Mouse (Mus musculus): ENCODE measurements around the gene Leng8. TPM values are rescaled to one million over a fixed set of nuclear protein-coding genes. Genes with fewer than 3 reads are reported as not detected.
"Not testable (repeated sequence)": the region's sequence is repeated elsewhere in the genome, so short reads cannot be mapped to it uniquely, and the experiment has no call there.

Leng8 gene
- polyA plus RNA-seq, 1 experiment from 2014 or later: 78.8 TPM

DNA sequence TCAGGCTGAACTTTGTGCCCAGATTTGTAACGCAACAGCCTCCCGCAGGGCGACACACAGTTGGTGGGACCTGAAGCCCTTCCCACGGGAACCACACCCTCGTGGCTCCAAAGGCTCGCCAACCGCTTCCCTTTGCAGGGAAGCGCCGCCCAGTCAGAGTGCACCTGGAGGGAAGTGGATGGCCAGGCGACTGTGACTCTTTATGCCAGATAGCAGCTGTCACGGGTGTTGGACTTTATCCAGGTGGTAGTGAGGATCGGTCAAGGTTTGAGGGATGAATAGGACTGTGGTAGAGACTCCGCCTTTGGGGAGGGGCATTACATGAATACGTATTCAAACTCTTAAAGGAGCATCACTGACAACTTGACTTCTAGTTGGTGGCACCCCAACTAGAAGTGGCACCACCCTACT lies 14.0 kb downstream of the Leng8 start:
- H3K9me3 ChIP-seq: no peaks in the 10 kb centered on the region
- H3K27ac ChIP-seq (replicated peaks): no peak overlapping the region
- H3K27me3 ChIP-seq: peaks cover 19% of the 10 kb centered on the region; the same call in 1 of the 2 replicates
- H3K9ac ChIP-seq (replicated peaks): peak overlapping the region; percentile 38
- WGBS: 4% methylated on average over 14 of the region's 14 CpGs
- H3K4me1 ChIP-seq: peaks cover 28% of the 10 kb centered on the region
- peak; percentile 6 for ATAC-seq (replicated peaks)
- H3K4me3 ChIP-seq: peak overlapping the region; percentile 76
- peak overlapping the region; percentile 96 for H3K4me2 ChIP-seq (replicated peaks)
- peaks cover 22% of the 10 kb centered on the region for H3K36me3 ChIP-seq

DNA sequence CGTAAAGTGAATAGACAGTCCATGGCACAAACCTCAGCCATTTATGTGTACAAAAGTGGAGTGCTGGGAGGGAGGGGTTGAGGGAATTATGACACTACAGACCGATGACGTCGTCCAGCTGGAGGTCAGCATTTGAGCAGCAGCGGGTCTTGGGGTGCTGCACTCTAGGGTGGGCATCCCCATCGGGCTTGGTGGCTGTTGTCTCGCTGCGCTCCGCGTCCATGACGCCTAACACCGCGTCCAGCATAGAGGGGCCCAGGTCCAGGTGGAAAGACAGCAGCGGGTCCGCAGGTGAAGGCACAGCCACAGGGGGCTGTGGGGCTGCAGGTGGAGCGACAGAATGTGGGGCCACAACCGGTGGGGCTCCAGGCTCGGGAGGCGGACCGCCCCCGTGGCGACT lies 14.4 kb downstream of the Leng8 start:
- peaks cover 28% of the 10 kb centered on the region for H3K4me1 ChIP-seq
- H3K27ac ChIP-seq (replicated peaks): no peak overlapping the region
- H3K9ac ChIP-seq (replicated peaks): no peak overlapping the region; the same call in 1 of the 2 replicates
- peaks cover 19% of the 10 kb centered on the region; the same call in 1 of the 2 replicates for H3K27me3 ChIP-seq
- H3K36me3 ChIP-seq: peaks cover 18% of the 10 kb centered on the region
- no peaks in the 10 kb centered on the region for H3K9me3 ChIP-seq
- H3K4me2 ChIP-seq (replicated peaks): peak overlapping the region; percentile 96
- peak overlapping the region; percentile 76 for H3K4me3 ChIP-seq
- ATAC-seq (replicated peaks): 0 out of 2 replicates have a peak, but pooled peaks have one; percentile 5
- 13% methylated on average over 22 of the region's 22 CpGs for WGBS

DNA sequence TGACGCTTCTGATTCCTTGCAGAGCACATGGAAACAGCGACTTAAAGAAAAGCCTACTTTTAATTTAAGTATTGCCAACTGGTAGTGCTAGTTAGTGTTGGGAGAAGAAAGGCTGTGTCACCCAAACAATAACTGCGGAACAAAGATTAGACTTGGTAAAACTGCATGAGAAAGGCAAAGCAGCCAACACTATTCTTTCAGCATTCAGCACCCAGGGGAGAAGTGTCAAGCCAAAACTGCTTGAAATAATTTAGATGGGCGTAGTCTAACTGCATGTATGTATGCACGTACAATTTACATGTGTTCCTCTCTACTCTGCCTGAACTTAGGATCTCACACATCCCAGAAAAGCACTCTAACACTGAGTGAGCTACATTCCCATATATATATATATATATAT lies 17.5 kb downstream of the Leng8 start:
- no peak for ATAC-seq (replicated peaks)

DNA sequence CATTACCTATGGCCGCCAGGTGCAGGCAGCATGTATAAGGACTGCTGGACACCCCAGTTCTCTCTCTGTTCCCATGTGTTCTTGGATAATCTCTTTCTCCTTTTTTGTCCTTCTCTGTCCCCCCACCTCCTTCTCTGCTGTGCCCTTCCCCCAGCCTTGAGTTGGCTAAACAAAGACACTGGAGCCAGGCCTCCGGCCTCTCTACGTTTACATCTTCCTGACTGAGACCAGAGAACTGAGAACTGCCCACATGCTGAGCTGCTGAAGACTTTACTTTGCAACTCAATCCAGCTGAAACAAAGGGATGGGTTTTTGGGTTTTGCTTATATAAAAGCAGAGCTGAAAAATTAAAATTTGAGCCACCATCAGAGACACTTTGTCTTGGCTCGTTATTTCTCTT lies 18.1 kb downstream of the Leng8 start:
- no peak for ATAC-seq (replicated peaks)
- H3K9ac ChIP-seq (replicated peaks): no peak overlapping the region

More for the DNA sequence above, 17.5 kb downstream of the Leng8 start:
- 76% methylated on average over 5 of the region's 5 CpGs for whole genome bisulfite sequencing
- Histone ChIP-seq H3K4me3 (no peak overlapping the region), H3K9ac (replicated peaks) (no peak overlapping the region), H3K4me2 (replicated peaks) (no peak overlapping the region), H3K36me3 (no peaks in the 10 kb centered on the region), H3K27ac (replicated peaks) (no peak overlapping the region), H3K9me3 (no peaks in the 10 kb centered on the region), H3K27me3 (peaks cover 19% of the 10 kb centered on the region; the same call in 1 of the 2 replicates), H3K4me1 (peaks cover 19% of the 10 kb centered on the region)

DNA sequence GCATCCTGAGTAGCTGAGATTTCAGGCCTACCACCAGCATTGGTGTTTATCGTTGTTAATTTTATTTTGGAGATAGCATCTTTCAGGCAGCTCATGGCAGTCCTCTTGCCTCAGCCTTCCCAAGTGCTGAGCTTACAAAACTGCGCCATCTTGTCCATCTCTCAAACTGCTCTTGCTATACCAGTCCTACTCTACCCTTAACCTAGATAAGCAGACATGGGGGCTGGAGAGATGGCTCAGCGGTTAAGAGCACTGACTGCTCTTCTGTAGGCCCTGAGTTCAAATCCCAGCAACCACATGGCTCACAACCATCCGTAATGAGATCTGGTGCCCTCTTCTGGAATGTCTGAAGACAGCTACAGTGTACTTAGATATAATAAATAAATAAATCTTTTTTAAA lies 24.8 kb downstream of the Leng8 start:
- H3K4me3 ChIP-seq; H3K36me3 ChIP-seq; H3K27me3 ChIP-seq; H3K4me2 ChIP-seq (replicated peaks); H3K9me3 ChIP-seq; ATAC-seq (replicated peaks); H3K9ac ChIP-seq (replicated peaks); H3K27ac ChIP-seq (replicated peaks); H3K4me1 ChIP-seq: not testable (repeated sequence)
- WGBS: 95% methylated on average over 4 of the region's 4 CpGs

More for the DNA sequence above, 18.1 kb downstream of the Leng8 start:
- Histone ChIP-seq H3K36me3 (no peaks in the 10 kb centered on the region), H3K4me2 (replicated peaks) (no peak overlapping the region), H3K27me3 (peaks cover 19% of the 10 kb centered on the region; the same call in 1 of the 2 replicates), H3K27ac (replicated peaks) (no peak overlapping the region), H3K4me3 (no peak overlapping the region), H3K9me3 (no peaks in the 10 kb centered on the region), H3K4me1 (peaks cover 16% of the 10 kb centered on the region)
- 38% methylated on average over 4 of the region's 4 CpGs for WGBS

DNA sequence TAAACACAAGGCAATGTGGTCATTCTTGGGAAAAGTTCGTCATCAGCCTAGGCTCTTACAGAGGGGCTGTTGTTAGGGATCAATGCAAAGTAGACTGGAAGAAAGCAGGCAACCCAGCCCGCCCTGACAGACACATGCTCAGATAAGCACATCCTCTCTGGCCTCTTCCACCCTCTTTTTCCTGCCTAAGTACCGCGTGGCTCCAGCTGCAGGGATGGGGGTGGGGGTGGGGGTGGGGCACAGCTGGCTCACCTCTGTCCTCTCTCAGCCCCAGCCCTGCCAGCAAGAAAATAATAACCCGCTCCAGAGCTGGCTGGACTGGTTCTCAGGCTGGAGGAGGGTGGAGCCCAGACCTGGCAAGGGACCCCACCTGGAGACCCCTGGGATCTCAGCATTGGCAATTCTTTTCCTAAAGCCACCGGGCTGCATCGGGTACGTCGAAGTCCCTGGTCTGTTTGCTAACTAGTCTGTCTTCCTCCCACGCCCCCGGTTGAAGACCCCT lies 26.8 kb downstream of the Leng8 start:
- ATAC-seq (replicated peaks): no peak; the same call in 1 of the 2 replicates
- no peak overlapping the region for H3K9ac ChIP-seq (replicated peaks)
- H3K4me3 ChIP-seq: peak overlapping the region; percentile 23

DNA sequence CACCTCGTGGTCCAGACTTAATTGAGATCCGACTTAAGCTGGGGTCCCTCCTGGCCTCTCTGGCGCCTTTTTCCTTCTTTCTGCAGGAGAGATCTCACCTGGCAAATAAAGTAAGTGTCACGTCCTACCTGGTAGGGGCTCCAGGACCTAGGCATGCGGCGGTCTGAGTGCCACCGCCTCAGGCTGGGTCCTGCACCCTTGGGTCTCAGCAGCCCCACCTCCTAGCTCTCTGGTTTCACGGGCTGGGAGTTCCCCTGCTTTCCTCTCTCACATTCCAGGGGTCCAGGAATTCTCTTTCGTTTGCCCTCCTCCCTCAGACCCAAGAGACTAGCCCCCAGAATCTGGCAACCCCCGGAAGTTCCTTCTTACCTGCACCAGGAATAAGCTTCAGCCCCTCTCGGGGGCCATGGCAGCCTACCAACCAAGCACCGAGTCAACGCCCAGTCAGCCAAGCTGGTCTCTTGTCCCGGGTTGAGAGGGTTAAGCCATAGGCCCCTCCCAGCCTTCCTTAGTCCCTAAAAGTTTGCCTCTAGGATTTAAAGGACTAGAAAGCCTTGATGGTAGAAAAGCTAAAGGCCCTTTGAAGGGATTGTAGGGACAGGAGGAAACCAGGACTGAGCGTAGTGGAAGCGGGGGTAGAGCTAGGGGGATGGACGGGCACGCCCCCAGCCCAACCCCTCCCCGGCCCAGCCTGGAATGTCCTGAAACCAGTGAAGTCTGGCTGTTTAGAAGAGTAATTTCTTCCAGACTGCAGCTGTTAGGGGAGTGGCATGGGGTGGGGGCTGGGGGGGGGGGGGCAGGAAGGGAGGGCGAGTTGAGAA lies 27.5 kb downstream of the Leng8 start, which contains the start of gene Cdc42ep5:
TSS of gene Cdc42ep5 (minus strand) at position 771 of the 821 bp plus-strand sequence.
- Histone ChIP-seq H3K27ac (replicated peaks) (no peak within 1 kb of the TSS), H3K4me2 (replicated peaks) (peak within 1 kb of the TSS; percentile 36), H3K4me3 (peak within 1 kb of the TSS; percentile 23), H3K9ac (replicated peaks) (0 out of 2 replicates have a peak within 1 kb of the TSS, but pooled peaks have one; percentile 22), H3K27me3 (no peaks in the 10 kb centered on the region), H3K36me3 (no peaks in the 10 kb centered on the region), H3K9me3 (no peaks in the 10 kb centered on the region), H3K4me1 (peaks cover 9% of the 10 kb centered on the region)
- under 1% methylated on average over 19 of the region's 20 CpGs for WGBS
- peak; percentile 73 for ATAC-seq (replicated peaks)

More for the DNA sequence above, 26.8 kb downstream of the Leng8 start:
- Histone ChIP-seq H3K27ac (replicated peaks) (no peak overlapping the region), H3K9me3 (no peaks in the 10 kb centered on the region), H3K36me3 (no peaks in the 10 kb centered on the region), H3K4me2 (replicated peaks) (peak overlapping the region; percentile 36), H3K4me1 (peaks cover 9% of the 10 kb centered on the region), H3K27me3 (no peaks in the 10 kb centered on the region)
- 2% methylated on average over 11 of the region's 11 CpGs for WGBS

DNA sequence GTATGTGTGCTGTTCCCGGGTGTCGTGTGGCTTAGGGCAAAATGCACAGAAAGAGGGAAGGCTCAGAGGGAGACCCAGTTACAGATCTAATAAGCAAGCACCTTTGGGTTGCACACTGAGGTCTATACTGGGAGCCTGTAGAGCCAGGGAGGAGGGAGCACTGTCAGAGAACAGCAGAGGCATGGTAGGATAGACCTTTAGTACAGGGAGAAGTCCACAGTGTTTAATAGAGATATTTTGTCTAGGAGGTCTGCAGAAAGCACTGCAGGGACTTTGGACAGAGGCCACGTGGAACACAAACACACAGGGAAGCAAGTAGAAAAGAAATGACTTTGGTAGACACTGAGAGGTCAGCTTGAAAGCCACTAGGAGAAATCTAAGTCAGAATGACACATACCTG lies 28.4 kb downstream of the Leng8 start:
- H3K4me1 ChIP-seq: peaks cover 9% of the 10 kb centered on the region
- H3K9me3 ChIP-seq: no peaks in the 10 kb centered on the region
- 25% methylated on average over 3 of the region's 3 CpGs for WGBS
- no peak overlapping the region for H3K27ac ChIP-seq (replicated peaks)
- H3K4me2 ChIP-seq (replicated peaks): no peak overlapping the region
- ATAC-seq (replicated peaks): no peak
- no peaks in the 10 kb centered on the region for H3K27me3 ChIP-seq
- H3K9ac ChIP-seq (replicated peaks): no peak overlapping the region
- no peaks in the 10 kb centered on the region for H3K36me3 ChIP-seq
- no peak overlapping the region for H3K4me3 ChIP-seq

DNA sequence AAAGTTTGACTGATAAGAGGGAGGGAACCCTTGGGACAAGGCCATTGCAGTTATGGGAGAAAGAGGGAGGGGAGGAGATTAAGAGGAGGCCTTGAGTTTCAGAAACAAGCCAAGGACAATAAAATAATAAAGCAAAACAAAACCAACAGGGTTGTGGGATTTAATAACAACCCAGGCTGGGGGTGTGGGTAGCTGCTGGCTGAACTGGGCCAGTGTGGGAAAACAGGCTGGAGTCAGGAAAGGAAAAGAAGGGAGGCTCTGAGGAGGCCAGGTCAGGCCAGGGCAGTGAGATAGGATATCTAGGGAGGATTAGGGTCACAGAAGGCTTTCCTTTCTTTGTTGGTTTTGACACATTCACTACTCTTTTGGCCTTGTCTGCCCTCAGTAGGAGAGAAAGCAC lies 30.3 kb downstream of the Leng8 start:
- Histone ChIP-seq H3K27ac (replicated peaks) (no peak overlapping the region), H3K27me3 (no peaks in the 10 kb centered on the region), H3K36me3 (no peaks in the 10 kb centered on the region), H3K9me3 (no peaks in the 10 kb centered on the region), H3K4me3 (no peak overlapping the region), H3K4me1 (peaks cover 9% of the 10 kb centered on the region), H3K9ac (replicated peaks) (no peak overlapping the region), H3K4me2 (replicated peaks) (no peak overlapping the region)
- ATAC-seq (replicated peaks): no peak

DNA sequence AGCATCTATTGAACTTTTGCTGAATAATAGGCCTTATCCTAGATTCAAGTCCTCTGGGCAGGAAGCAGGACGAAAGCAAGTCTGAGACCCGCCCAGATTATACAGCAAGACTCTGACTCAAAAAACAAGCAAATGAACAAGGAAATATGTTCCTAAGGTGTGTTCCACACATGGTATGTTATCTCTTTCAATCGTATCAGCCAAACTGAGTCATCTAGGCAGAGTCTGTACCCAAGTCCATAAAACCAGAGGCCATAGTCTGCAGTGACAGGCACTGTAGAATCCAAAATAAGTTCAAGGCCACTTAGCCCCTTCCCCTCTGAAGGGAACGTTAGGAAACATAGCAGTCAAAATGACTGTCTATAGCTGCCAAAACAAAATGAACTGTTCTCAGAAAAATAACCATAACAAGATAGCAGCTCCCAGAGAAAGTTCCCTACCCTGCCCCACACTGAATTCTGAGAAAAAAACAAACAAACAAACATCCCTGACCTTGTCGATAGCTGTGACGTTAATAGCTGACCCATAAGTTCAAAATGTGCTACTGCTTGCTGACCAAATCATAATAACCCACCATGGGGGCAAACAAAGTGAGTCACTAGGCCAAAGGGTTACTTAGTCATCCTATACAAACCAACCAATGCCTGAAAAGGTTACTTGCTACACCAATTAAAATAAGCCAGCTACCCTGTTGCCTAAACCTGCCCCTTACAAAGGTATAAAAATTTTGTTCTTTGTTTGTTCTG lies 33.5 kb downstream of the Leng8 start:
- Histone ChIP-seq H3K36me3 (no peaks in the 10 kb centered on the region), H3K4me1 (no peaks in the 10 kb centered on the region), H3K4me2 (replicated peaks) (no peak overlapping the region), H3K27ac (replicated peaks) (no peak overlapping the region), H3K4me3 (no peak overlapping the region), H3K9ac (replicated peaks) (no peak overlapping the region), H3K9me3 (no peaks in the 10 kb centered on the region), H3K27me3 (no peaks in the 10 kb centered on the region)
- no peak for ATAC-seq (replicated peaks)
- 83% methylated on average over 6 of the region's 6 CpGs for WGBS

DNA sequence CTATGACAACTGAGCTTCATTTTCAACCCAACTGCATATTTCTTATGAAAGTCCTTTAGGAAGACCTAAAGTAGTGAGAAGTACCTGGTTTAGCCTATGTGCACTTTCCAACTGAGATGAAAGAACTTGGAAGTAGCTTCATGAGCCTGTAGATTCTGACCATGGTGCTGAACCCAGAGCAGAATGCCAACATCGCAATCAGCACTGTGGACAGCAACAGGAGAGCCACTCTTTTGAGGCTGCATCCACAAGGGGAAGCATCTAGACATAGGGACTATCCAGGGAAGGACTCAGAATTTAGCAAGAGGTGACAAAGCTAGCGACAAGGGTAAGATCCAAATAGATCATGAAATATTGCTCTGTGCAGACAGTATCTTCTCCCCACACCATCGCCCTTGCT lies 41.6 kb downstream of the Leng8 start:
- Histone ChIP-seq H3K4me3 (no peak overlapping the region), H3K4me2 (replicated peaks) (no peak overlapping the region), H3K27ac (replicated peaks) (no peak overlapping the region), H3K9me3 (no peaks in the 10 kb centered on the region), H3K36me3 (no peaks in the 10 kb centered on the region), H3K4me1 (no peaks in the 10 kb centered on the region), H3K9ac (replicated peaks) (no peak overlapping the region), H3K27me3 (no peaks in the 10 kb centered on the region)
- WGBS: 53% methylated on average over 3 of the region's 3 CpGs
- ATAC-seq (replicated peaks): no peak
